Mouse (Mus musculus) retina, postnatal 7 days (tissue): ENCODE measurements at regions not wholly inside any gene's neighbourhood (a gene's known extent, or its start where the extent isn't known, plus 50 kb on each side); places are given as distances from the start of the nearest gene placed in this dataset.
A peak's percentile ranks its signal among the peaks of the same experiment; 100 is the strongest.

Experiments
- DNase-seq: peaks from one replicate; pipeline ENCODE4 v3.0.0-alpha.2; 2012; ENCODE audit warnings: low read depth, low spot score

- no peak for DNase-seq
Observed at GRCm38 (mm10) chr13:107094487-107094886, 72.6 kb upstream of the Kif2a start.

GRCm38 (mm10) chr13:107093683-107094082, 71.8 kb upstream of the Kif2a start:
- DNase-seq: no peak

- no peak for DNase-seq
Observed at GRCm38 (mm10) chr13:107088198-107088597, 66.3 kb upstream of the Kif2a start.

GRCm38 (mm10) chr13:107087355-107087754, 65.4 kb upstream of the Kif2a start:
- no peak for DNase-seq

- no peak for DNase-seq
Observed at GRCm38 (mm10) chr13:107078085-107078484, 56.2 kb upstream of the Kif2a start.

GRCm38 (mm10) chr13:107074917-107075316, 53.0 kb upstream of the Kif2a start:
- no peak for DNase-seq

- DNase-seq: peak; percentile 28
Observed at GRCm38 (mm10) chr13:107073039-107073620, 51.2 kb upstream of the Kif2a start.

GRCm38 (mm10) chr13:107072345-107073038, 50.6 kb upstream of the Kif2a start:
- no peak for DNase-seq
